Mouse (Mus musculus): ENCODE data around the gene Dazap1. TPM values are rescaled to one million over a fixed set of nuclear protein-coding genes. Genes with fewer than 3 reads are reported as not detected.
A peak's percentile ranks its signal among the peaks of the same experiment; 100 is the strongest.

Dazap1 gene
- polyA plus RNA-seq, 1 experiment from 2014 or later = 45.8 TPM

GRCm38 (mm10) chr10:80304458-80304857 lies 43.2 kb downstream of the Dazap1 start:
- WGBS = 21% methylated on average over 12 of the region's 12 CpGs
- Histone ChIP-seq H3K9ac (ENCODE audit: low read depth, low read length) (no peak overlapping the region), H3K27me3 (ENCODE audit: control insufficient read depth, insufficient read depth, low read length) (peaks cover 51% of the 10 kb centered on the region), H3K4me1 (ENCODE audit: control insufficient read depth, insufficient read depth, low read length) (peaks cover 8% of the 10 kb centered on the region; the same call in 1 of the 2 replicates), H3K27ac (ENCODE audit: low read depth, low read length) (no peak overlapping the region), H3K4me3 (ENCODE audit: low read length) (peak overlapping the region; percentile 12), H3K36me3 (ENCODE audit: control insufficient read depth, insufficient read depth, low read length) (no peaks in the 10 kb centered on the region), H3K4me2 (replicated peaks; ENCODE audit: low read depth, low read length) (peak overlapping the region; percentile 32; the same call in 1 of the 2 replicates), H3K9me3 (ENCODE audit: control insufficient read depth, low read length) (no peaks in the 10 kb centered on the region)
- ATAC-seq (ENCODE audit: low FRiP score, low TSS enrichment) = 0 out of 2 replicates have a peak, but pooled peaks have one; percentile 2

- peak; percentile 40; the same call in 1 of the 2 replicates for ATAC-seq (ENCODE audit: low FRiP score, low TSS enrichment)
Observed at GRCm38 (mm10) chr10:80304862-80305261, 43.6 kb downstream of the Dazap1 start.

GRCm38 (mm10) chr10:80311560-80311959 lies 50.3 kb downstream of the Dazap1 start:
- H3K4me3 ChIP-seq (ENCODE audit: low read length) = no peak overlapping the region
- 83% methylated on average over 16 of the region's 16 CpGs for WGBS
- no peak overlapping the region for H3K9ac ChIP-seq (ENCODE audit: low read depth, low read length)
- H3K4me2 ChIP-seq (replicated peaks; ENCODE audit: low read depth, low read length) = no peak overlapping the region
- ATAC-seq (ENCODE audit: low FRiP score, low TSS enrichment) = no peak
- H3K27ac ChIP-seq (ENCODE audit: low read depth, low read length) = no peak overlapping the region
- no peaks in the 10 kb centered on the region for H3K36me3 ChIP-seq (ENCODE audit: control insufficient read depth, insufficient read depth, low read length)
- peaks cover 61% of the 10 kb centered on the region for H3K27me3 ChIP-seq (ENCODE audit: control insufficient read depth, insufficient read depth, low read length)
- no peaks in the 10 kb centered on the region for H3K9me3 ChIP-seq (ENCODE audit: control insufficient read depth, low read length)
- no peaks in the 10 kb centered on the region for H3K4me1 ChIP-seq (ENCODE audit: control insufficient read depth, insufficient read depth, low read length)

More at GRCm38 (mm10) chr10:80304862-80305261, 43.6 kb downstream of the Dazap1 start:
- Histone ChIP-seq H3K27ac (ENCODE audit: low read depth, low read length) (no peak overlapping the region), H3K36me3 (ENCODE audit: control insufficient read depth, insufficient read depth, low read length) (no peaks in the 10 kb centered on the region), H3K9me3 (ENCODE audit: control insufficient read depth, low read length) (no peaks in the 10 kb centered on the region), H3K4me1 (ENCODE audit: control insufficient read depth, insufficient read depth, low read length) (peaks cover 8% of the 10 kb centered on the region; the same call in 1 of the 2 replicates), H3K9ac (ENCODE audit: low read depth, low read length) (peak overlapping the region; percentile 23; the same call in 1 of the 2 replicates), H3K4me2 (replicated peaks; ENCODE audit: low read depth, low read length) (peak overlapping the region; percentile 32; the same call in 1 of the 2 replicates), H3K27me3 (ENCODE audit: control insufficient read depth, insufficient read depth, low read length) (peaks cover 47% of the 10 kb centered on the region), H3K4me3 (ENCODE audit: low read length) (peak overlapping the region; percentile 12)
- WGBS = 11% methylated on average over 25 of the region's 25 CpGs

- no peaks in the 10 kb centered on the region for H3K9me3 ChIP-seq (ENCODE audit: control insufficient read depth, low read length)
- H3K27ac ChIP-seq (ENCODE audit: low read depth, low read length) = no peak overlapping the region
- WGBS = 63% methylated on average over 54 of the region's 54 CpGs
- H3K4me2 ChIP-seq (replicated peaks; ENCODE audit: low read depth, low read length) = no peak overlapping the region
- H3K4me1 ChIP-seq (ENCODE audit: control insufficient read depth, insufficient read depth, low read length) = no peaks in the 10 kb centered on the region
- H3K36me3 ChIP-seq (ENCODE audit: control insufficient read depth, insufficient read depth, low read length) = peaks cover 3% of the 10 kb centered on the region; the same call in 1 of the 2 replicates
- H3K4me3 ChIP-seq (ENCODE audit: low read length) = no peak overlapping the region
- H3K27me3 ChIP-seq (ENCODE audit: control insufficient read depth, insufficient read depth, low read length) = peaks cover 70% of the 10 kb centered on the region
- no peak overlapping the region; the same call in 1 of the 2 replicates for H3K9ac ChIP-seq (ENCODE audit: low read depth, low read length)
- ATAC-seq (ENCODE audit: low FRiP score, low TSS enrichment) = no peak
Observed at GRCm38 (mm10) chr10:80312586-80313504, 51.6 kb downstream of the Dazap1 start.

GRCm38 (mm10) chr10:80313627-80314201 lies 52.4 kb downstream of the Dazap1 start:
- WGBS = 38% methylated on average over 18 of the region's 20 CpGs
- H3K36me3 ChIP-seq (ENCODE audit: control insufficient read depth, insufficient read depth, low read length) = peaks cover 9% of the 10 kb centered on the region; the same call in 1 of the 2 replicates
- ATAC-seq (ENCODE audit: low FRiP score, low TSS enrichment) = no peak; the same call in 1 of the 2 replicates
- peaks cover 70% of the 10 kb centered on the region for H3K27me3 ChIP-seq (ENCODE audit: control insufficient read depth, insufficient read depth, low read length)
- H3K9ac ChIP-seq (ENCODE audit: low read depth, low read length) = no peak overlapping the region
- no peak overlapping the region for H3K27ac ChIP-seq (ENCODE audit: low read depth, low read length)
- H3K4me3 ChIP-seq (ENCODE audit: low read length) = no peak overlapping the region
- no peaks in the 10 kb centered on the region for H3K9me3 ChIP-seq (ENCODE audit: control insufficient read depth, low read length)
- no peaks in the 10 kb centered on the region for H3K4me1 ChIP-seq (ENCODE audit: control insufficient read depth, insufficient read depth, low read length)
- H3K4me2 ChIP-seq (replicated peaks; ENCODE audit: low read depth, low read length) = no peak overlapping the region

- Histone ChIP-seq H3K9me3 (ENCODE audit: control insufficient read depth, low read length) (no peaks in the 10 kb centered on the region), H3K36me3 (ENCODE audit: control insufficient read depth, insufficient read depth, low read length) (peaks cover 11% of the 10 kb centered on the region; the same call in 1 of the 2 replicates), H3K27me3 (ENCODE audit: control insufficient read depth, insufficient read depth, low read length) (peaks cover 70% of the 10 kb centered on the region), H3K9ac (ENCODE audit: low read depth, low read length) (no peak overlapping the region), H3K27ac (ENCODE audit: low read depth, low read length) (no peak overlapping the region), H3K4me3 (ENCODE audit: low read length) (no peak overlapping the region), H3K4me1 (ENCODE audit: control insufficient read depth, insufficient read depth, low read length) (peaks cover 4% of the 10 kb centered on the region), H3K4me2 (replicated peaks; ENCODE audit: low read depth, low read length) (no peak overlapping the region)
- no peak for ATAC-seq (ENCODE audit: low FRiP score, low TSS enrichment)
- WGBS = 54% methylated on average over 16 of the region's 16 CpGs
Observed at GRCm38 (mm10) chr10:80314494-80315001, 53.3 kb downstream of the Dazap1 start.

- Histone ChIP-seq H3K4me3 (ENCODE audit: low read length) (no peak overlapping the region), H3K9me3 (ENCODE audit: control insufficient read depth, low read length) (no peaks in the 10 kb centered on the region), H3K9ac (ENCODE audit: low read depth, low read length) (no peak overlapping the region), H3K4me2 (replicated peaks; ENCODE audit: low read depth, low read length) (no peak overlapping the region), H3K27me3 (ENCODE audit: control insufficient read depth, insufficient read depth, low read length) (peaks cover 68% of the 10 kb centered on the region), H3K36me3 (ENCODE audit: control insufficient read depth, insufficient read depth, low read length) (peaks cover 11% of the 10 kb centered on the region; the same call in 1 of the 2 replicates), H3K27ac (ENCODE audit: low read depth, low read length) (no peak overlapping the region), H3K4me1 (ENCODE audit: control insufficient read depth, insufficient read depth, low read length) (peaks cover 6% of the 10 kb centered on the region)
- no peak for ATAC-seq (ENCODE audit: low FRiP score, low TSS enrichment)
- WGBS = 42% methylated on average over 27 of the region's 27 CpGs
Observed at GRCm38 (mm10) chr10:80315315-80315714, 54.0 kb downstream of the Dazap1 start.

- H3K4me3 ChIP-seq (ENCODE audit: low read length) = no peak overlapping the region
- 20% methylated on average over 11 of the region's 11 CpGs for WGBS
- H3K9me3 ChIP-seq (ENCODE audit: control insufficient read depth, low read length) = no peaks in the 10 kb centered on the region
- no peak overlapping the region for H3K4me2 ChIP-seq (replicated peaks; ENCODE audit: low read depth, low read length)
- peaks cover 64% of the 10 kb centered on the region for H3K27me3 ChIP-seq (ENCODE audit: control insufficient read depth, insufficient read depth, low read length)
- no peak overlapping the region for H3K27ac ChIP-seq (ENCODE audit: low read depth, low read length)
- ATAC-seq (ENCODE audit: low FRiP score, low TSS enrichment) = no peak
- no peak overlapping the region for H3K9ac ChIP-seq (ENCODE audit: low read depth, low read length)
- H3K36me3 ChIP-seq (ENCODE audit: control insufficient read depth, insufficient read depth, low read length) = peaks cover 11% of the 10 kb centered on the region; the same call in 1 of the 2 replicates
- peaks cover 9% of the 10 kb centered on the region for H3K4me1 ChIP-seq (ENCODE audit: control insufficient read depth, insufficient read depth, low read length)
Observed at GRCm38 (mm10) chr10:80316359-80316781, 55.1 kb downstream of the Dazap1 start.
